Mouse (Mus musculus): ENCODE data around the gene Apoe. TPM values are rescaled to one million over a fixed set of nuclear protein-coding genes. Genes with fewer than 3 reads are reported as not detected.

Apoe gene
- total and polyA plus RNA-seq, 3 experiments, result 33.3 to 61.4 TPM; not detected in 1

DNA sequence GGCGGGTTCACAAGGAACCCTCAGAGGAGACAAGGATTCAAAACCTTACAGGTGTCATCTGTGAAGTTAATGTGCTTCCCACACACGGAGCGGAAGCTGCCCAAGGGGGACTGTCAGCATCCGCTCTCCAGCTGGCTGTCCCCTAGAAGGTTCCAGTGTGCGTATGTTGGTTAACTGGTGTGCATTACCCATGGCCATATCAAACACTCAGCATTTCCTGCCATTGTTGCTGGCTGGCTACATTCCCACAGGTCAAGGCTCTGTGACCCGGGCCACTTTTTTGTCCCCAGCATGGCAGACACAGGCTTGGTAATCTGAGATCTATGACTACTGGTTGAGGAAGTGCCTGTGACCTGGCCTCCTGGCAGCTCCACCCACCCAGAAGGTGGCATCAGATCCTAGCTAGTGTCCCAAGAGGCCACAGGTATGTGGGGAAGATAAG is 23.8 kb upstream of the Apoe start:
- peaks cover 0 to 5% of the 10 kb centered on the region in 2 experiments; a peak in 2 of 4 replicates for H3K36me3 ChIP-seq (ENCODE audit: control insufficient read depth in 1 of 2, insufficient read depth in 2 of 2, low read length in 2 of 2)
- no peaks in the 10 kb centered on the region for H3K27me3 ChIP-seq (ENCODE audit: control insufficient read depth in 1 of 2, insufficient read depth in 2 of 2, low read length in 2 of 2)
- TF ChIP-seq ELF1 (IDR thresholded peaks at IDR 0.05; ENCODE audit: low read depth, low read length) (no peak), MYB (IDR thresholded peaks at IDR 0.05; ENCODE audit: low read depth, low read length) (no peak), RCOR1 (IDR thresholded peaks at IDR 0.05; ENCODE audit: low read depth, low read length) (no peak), POLR2AphosphoS5 (IDR thresholded peaks at IDR 0.05; ENCODE audit: borderline replicate concordance, low read depth, low read length) (no peak), GABPA (IDR thresholded peaks at IDR 0.05; ENCODE audit: low read depth, low read length) (no peak)
- peaks cover 0 to 10% of the 10 kb centered on the region in 2 experiments; a peak in 2 of 4 replicates for H3K4me1 ChIP-seq (ENCODE audit: control insufficient read depth in 1 of 2, insufficient read depth in 2 of 2, low read length in 2 of 2)
- DNase-seq (ENCODE audit: low read depth, low spot score), result peak; percentile 45
- no peak overlapping the region for H3K27ac ChIP-seq (ENCODE audit: control insufficient read depth, low read depth, low read length)
- H3K9me3 ChIP-seq (replicated peaks; ENCODE audit: insufficient read depth, low read length), result no peaks in the 10 kb centered on the region
- no peak overlapping the region for H3K9ac ChIP-seq (ENCODE audit: control insufficient read depth, low read depth, low read length, poor library complexity, severe bottlenecking)
- no peak overlapping the region for H3K4me3 ChIP-seq (ENCODE audit: control insufficient read depth in 1 of 2, insufficient read depth in 1 of 2, low read depth in 2 of 2, low read length in 2 of 2)
- H3K79me2 ChIP-seq (ENCODE audit: control insufficient read depth, insufficient read depth, low read length, poor library complexity), result no peaks in the 10 kb centered on the region

DNA sequence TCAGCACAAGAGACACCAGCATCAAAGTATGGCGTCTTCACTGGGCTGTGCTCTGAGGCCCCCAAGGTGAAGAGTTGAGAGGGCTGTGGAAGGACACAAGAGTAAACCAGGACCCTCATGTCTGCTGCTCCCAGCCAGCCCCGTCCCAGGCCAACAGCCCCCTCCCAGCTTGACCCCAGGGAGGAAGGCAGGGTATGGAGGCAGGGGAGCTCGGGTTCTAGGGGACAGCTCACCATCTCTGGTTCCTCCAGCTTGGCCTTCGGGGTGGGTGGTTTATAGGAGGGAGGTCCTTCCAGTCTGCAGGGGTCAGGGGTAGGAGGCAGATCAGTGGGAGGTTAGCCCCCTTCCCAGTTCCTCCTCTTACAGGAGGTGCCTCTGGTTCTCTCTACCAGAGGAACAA is 20.2 kb upstream of the Apoe start:
- Histone ChIP-seq H3K79me2 (ENCODE audit: control insufficient read depth, insufficient read depth, low read length, poor library complexity) (peaks cover 10% of the 10 kb centered on the region), H3K4me1 (ENCODE audit: control insufficient read depth in 1 of 2, insufficient read depth in 2 of 2, low read length in 2 of 2) (peaks cover 0 to 21% of the 10 kb centered on the region in 2 experiments; a peak in 2 of 4 replicates), H3K4me3 (ENCODE audit: control insufficient read depth in 1 of 2, insufficient read depth in 1 of 2, low read depth in 2 of 2, low read length in 2 of 2) (no peak overlapping the region), H3K27me3 (ENCODE audit: control insufficient read depth in 1 of 2, insufficient read depth in 2 of 2, low read length in 2 of 2) (no peaks in the 10 kb centered on the region), H3K27ac (ENCODE audit: control insufficient read depth, low read depth, low read length) (no peak overlapping the region), H3K36me3 (ENCODE audit: control insufficient read depth in 1 of 2, insufficient read depth in 2 of 2, low read length in 2 of 2) (peaks cover 0 to 10% of the 10 kb centered on the region in 2 experiments; a peak in 2 of 4 replicates), H3K9me3 (replicated peaks; ENCODE audit: insufficient read depth, low read length) (no peaks in the 10 kb centered on the region), H3K9ac (ENCODE audit: control insufficient read depth, low read depth, low read length, poor library complexity, severe bottlenecking) (no peak overlapping the region)
- no peak for DNase-seq (ENCODE audit: low read depth, low spot score)
- TF ChIP-seq SIN3A (IDR thresholded peaks at IDR 0.05; ENCODE audit: low read length), result no peak
- no peak for TF ChIP-seq ZNF384 (IDR thresholded peaks at IDR 0.05; ENCODE audit: low read depth, low read length)
- no peak for TF ChIP-seq MYC (IDR thresholded peaks at IDR 0.05; ENCODE audit: low read depth, low read length)
- no peak for TF ChIP-seq E2F4 (IDR thresholded peaks at IDR 0.05; ENCODE audit: borderline replicate concordance, low read depth, low read length)
- no peak for TF ChIP-seq ELF1 (IDR thresholded peaks at IDR 0.05; ENCODE audit: low read depth, low read length)
- TF ChIP-seq MYB (IDR thresholded peaks at IDR 0.05; ENCODE audit: low read depth, low read length), result no peak
- no peak for TF ChIP-seq TBP (IDR thresholded peaks at IDR 0.05; ENCODE audit: low read depth, low read length)
- no peak for TF ChIP-seq POLR2A (IDR thresholded peaks at IDR 0.05; ENCODE audit: control insufficient read depth in 1 of 2, insufficient read depth in 1 of 2, low read depth in 1 of 2, low read length in 2 of 2, poor library complexity in 1 of 2)
- TF ChIP-seq ZKSCAN1 (IDR thresholded peaks at IDR 0.05; ENCODE audit: low read depth, low read length), result no peak
- TF ChIP-seq MAFK (IDR thresholded peaks at IDR 0.05; ENCODE audit: borderline replicate concordance, low read depth, low read length), result no peak

GRCm38 (mm10) chr7:19718297-19718952 is 19.4 kb upstream of the Apoe start:
- TF ChIP-seq HCFC1 (IDR thresholded peaks at IDR 0.05; ENCODE audit: low read depth, low read length) (no peak), MXI1 (IDR thresholded peaks at IDR 0.05; ENCODE audit: low read depth, low read length) (no peak), GABPA (IDR thresholded peaks at IDR 0.05; ENCODE audit: low read depth, low read length) (no peak), KAT2A (conservative IDR thresholded peaks at IDR 0.05; ENCODE audit: low read depth, low read length) (no peak), MEF2A (IDR thresholded peaks at IDR 0.05; ENCODE audit: extremely low read depth, insufficient replicate concordance, low read depth, low read length, poor library complexity, severe bottlenecking) (no peak), EP300 (IDR thresholded peaks at IDR 0.05; ENCODE audit: low read depth in 1 of 2, low read length in 2 of 2) (no peak), MAX (IDR thresholded peaks at IDR 0.05; ENCODE audit: low read length) (no peak), POLR2AphosphoS2 (IDR thresholded peaks at IDR 0.05; ENCODE audit: low read length) (no peak), POLR2A (IDR thresholded peaks at IDR 0.05; ENCODE audit: control insufficient read depth in 1 of 2, insufficient read depth in 1 of 2, low read depth in 1 of 2, low read length in 2 of 2, poor library complexity in 1 of 2) (no peak), ZC3H11A (IDR thresholded peaks at IDR 0.05; ENCODE audit: low read depth, low read length) (no peak), CHD2 (IDR thresholded peaks at IDR 0.05; ENCODE audit: low read length) (no peak)
- H3K27me3 ChIP-seq (ENCODE audit: control insufficient read depth in 1 of 2, insufficient read depth in 2 of 2, low read length in 2 of 2), result no peaks in the 10 kb centered on the region
- no peak overlapping the region for H3K27ac ChIP-seq (ENCODE audit: control insufficient read depth, low read depth, low read length)
- H3K9me3 ChIP-seq (replicated peaks; ENCODE audit: insufficient read depth, low read length), result no peaks in the 10 kb centered on the region
- H3K4me3 ChIP-seq (ENCODE audit: control insufficient read depth in 1 of 2, insufficient read depth in 1 of 2, low read depth in 2 of 2, low read length in 2 of 2), result no peak overlapping the region
- peaks cover 0 to 18% of the 10 kb centered on the region in 2 experiments; a peak in 3 of 4 replicates for H3K36me3 ChIP-seq (ENCODE audit: control insufficient read depth in 1 of 2, insufficient read depth in 2 of 2, low read length in 2 of 2)
- H3K79me2 ChIP-seq (ENCODE audit: control insufficient read depth, insufficient read depth, low read length, poor library complexity), result peaks cover 17% of the 10 kb centered on the region
- peaks cover 0 to 29% of the 10 kb centered on the region in 2 experiments; a peak in 2 of 4 replicates for H3K4me1 ChIP-seq (ENCODE audit: control insufficient read depth in 1 of 2, insufficient read depth in 2 of 2, low read length in 2 of 2)
- no peak overlapping the region for H3K9ac ChIP-seq (ENCODE audit: control insufficient read depth, low read depth, low read length, poor library complexity, severe bottlenecking)
- no peak for DNase-seq (ENCODE audit: low read depth, low spot score)

Data from MEL (cell line).